Mouse (Mus musculus) heart, postnatal 0 days (tissue): ENCODE results near the gene Lpar3. TPM values are rescaled to one million over a fixed set of nuclear protein-coding genes. Genes with fewer than 3 reads are reported as not detected.

Experiments
- ATAC-seq: fragments of 200-750 bp; cut with Nextera tagmentation; 2 replicates; pipeline ENCODE4 v1.8.0; 2017; ENCODE audit warnings: low read depth, moderate number of reproducible peaks, moderate library complexity; ENCODE audit not compliant: insufficient read depth
- DNase-seq: peaks from one replicate; pipeline ENCODE4 v3.0.0-alpha.2; 2016; ENCODE audit warnings: low spot score
- H3K27ac ChIP-seq: fragments of 300-500 bp; sonication (generic); 2 replicates; pipeline ENCODE4 v1.5.1; 2014; ENCODE audit warnings: low read depth, mild to moderate bottlenecking
- H3K27me3 ChIP-seq: fragments of 300-500 bp; sonication (generic); 2 replicates; pipeline ENCODE4 v1.6.1; 2014; ENCODE audit warnings: low read length, mixed read lengths; ENCODE audit not compliant: control insufficient read depth, insufficient read depth
- H3K36me3 ChIP-seq: fragments of 300-500 bp; sonication (generic); replicated peaks from 2 replicates; pipeline ENCODE4 v1.6.1; 2014; ENCODE audit warnings: low read length, mixed read lengths; ENCODE audit not compliant: control insufficient read depth, insufficient read depth
- H3K4me1 ChIP-seq: fragments of 300-500 bp; sonication (generic); 2 replicates; pipeline ENCODE4 v1.6.1; 2014; ENCODE audit warnings: antibody characterized with exemption; ENCODE audit not compliant: control insufficient read depth, insufficient read depth
- H3K4me2 ChIP-seq: fragments of 300-500 bp; sonication (generic); 2 replicates; pipeline ENCODE4 v1.6.1; 2014; ENCODE audit warnings: low read depth, mild to moderate bottlenecking, low read length, moderate library complexity
- H3K4me3 ChIP-seq: fragments of 300-500 bp; sonication (generic); 2 replicates; pipeline ENCODE4 v1.5.1; 2014; ENCODE audit warnings: low read depth, low read length
- H3K9ac ChIP-seq: fragments of 300-500 bp; sonication (generic); replicated peaks from 2 replicates; pipeline ENCODE4 v1.6.1; 2014; ENCODE audit warnings: low read depth, low read length, mixed read lengths
- H3K9me3 ChIP-seq: fragments of 300-500 bp; sonication (generic); replicated peaks from 2 replicates; pipeline ENCODE4 v1.6.1; 2016; ENCODE audit warnings: low read length; ENCODE audit not compliant: control insufficient read depth
- CTCF ChIP-seq: IDR thresholded peaks from 2 replicates; pipeline ENCODE4 v1.5.1; 2016; ENCODE audit warnings: antibody characterized with exemption, control low read depth, low read depth
- EP300 ChIP-seq: IDR thresholded peaks from 2 replicates; pipeline ENCODE4 v1.6.1; 2016; ENCODE audit warnings: antibody characterized with exemption, low read depth
- WGBS: fragments of 180-500 bp; shearing (Covaris S2); extraction: QIAGEN DNeasy Blood & Tissue Kit; methylation state at CpG from one replicate; pipeline ENCODE4 v1.1.7; 2014; 5-methylcytosine and 5-hydroxymethylcytosine counted together
- polyA plus RNA-seq: library from polyadenylated mRNA; unstranded; fragments of >200 nt; fragmentation: Nextera tagmentation; extraction: Ambion mirVana; gene quantifications from 2 replicates; pipeline ENCODE4 v1.2.1, GENCODE M21; 2015
- total RNA-seq: library from RNA; depleted of rRNA; stranded (reverse); fragments of >200 nt; gene quantifications from 2 replicates; pipeline ENCODE4 v1.2.3, GENCODE M21; 2014; ENCODE audit warnings: low replicate concordance

Lpar3 gene
- total and polyA plus RNA-seq, 2 experiments from 2014 or later = 34.4 to 38.9 TPM

GRCm38 (mm10) chr3:146180341-146180740 lies 40.4 kb upstream of the Lpar3 start:
- no peak for ATAC-seq
- WGBS = 52% methylated on average over 2 of the region's 2 CpGs

DNA sequence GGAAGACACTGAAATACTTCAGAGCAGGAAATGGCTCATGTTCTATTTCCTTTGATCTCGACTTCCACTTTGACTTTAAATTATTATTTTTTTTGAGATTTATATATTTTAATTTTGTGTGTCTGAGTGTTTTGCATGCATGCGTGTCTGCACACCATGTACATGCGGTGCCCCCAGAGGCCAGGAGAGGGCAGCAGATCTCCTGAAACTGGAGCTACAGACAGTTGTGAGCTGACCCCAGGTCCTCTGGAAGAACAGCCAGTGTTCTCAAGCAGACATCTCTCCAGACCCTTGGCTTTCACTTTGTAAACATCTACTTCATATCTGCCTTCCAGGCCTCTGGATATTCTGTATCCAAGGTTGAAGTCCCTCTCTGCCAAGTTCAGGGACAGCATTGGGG lies 39.8 kb upstream of the Lpar3 start:
- Histone ChIP-seq H3K4me1 (peaks cover 6% of the 10 kb centered on the region; the same call in 1 of the 2 replicates), H3K27me3 (no peaks in the 10 kb centered on the region), H3K4me2 (no peak overlapping the region), H3K27ac (no peak overlapping the region), H3K4me3 (no peak overlapping the region), H3K9ac (no peak overlapping the region), H3K9me3 (no peaks in the 10 kb centered on the region), H3K36me3 (no peaks in the 10 kb centered on the region)
- WGBS = 33% methylated on average over 3 of the region's 3 CpGs
- ATAC-seq (no peak), DNase-seq (peak; percentile 47)
- TF ChIP-seq CTCF (peak; percentile 72), EP300 (no peak)

More at GRCm38 (mm10) chr3:146180341-146180740, 40.4 kb upstream of the Lpar3 start:
- Histone ChIP-seq H3K4me1 (peaks cover 3% of the 10 kb centered on the region; the same call in 1 of the 2 replicates), H3K27me3 (no peaks in the 10 kb centered on the region), H3K9ac (no peak overlapping the region), H3K4me3 (no peak overlapping the region), H3K27ac (no peak overlapping the region), H3K36me3 (no peaks in the 10 kb centered on the region), H3K9me3 (no peaks in the 10 kb centered on the region), H3K4me2 (no peak overlapping the region)
- TF ChIP-seq EP300 = no peak
- no peak for TF ChIP-seq CTCF
- no peak for DNase-seq

- 19% methylated on average over 13 of the region's 13 CpGs for WGBS
- Histone ChIP-seq H3K9ac (no peak overlapping the region), H3K9me3 (no peaks in the 10 kb centered on the region), H3K27ac (no peak overlapping the region), H3K4me1 (peaks cover 6% of the 10 kb centered on the region; the same call in 1 of the 2 replicates), H3K36me3 (no peaks in the 10 kb centered on the region), H3K27me3 (no peaks in the 10 kb centered on the region), H3K4me2 (no peak overlapping the region), H3K4me3 (no peak overlapping the region)
- peak; percentile 64 for ATAC-seq
- TF ChIP-seq CTCF (peak; percentile 96), EP300 (no peak)
- DNase-seq = peak; percentile 75
These were observed 35.6 kb upstream of the Lpar3 start for GRCm38 (mm10) chr3:146184992-146185657.

GRCm38 (mm10) chr3:146186033-146186432 lies 34.7 kb upstream of the Lpar3 start:
- Histone ChIP-seq H3K9me3 (no peaks in the 10 kb centered on the region), H3K4me3 (no peak overlapping the region), H3K27me3 (no peaks in the 10 kb centered on the region), H3K9ac (no peak overlapping the region), H3K4me1 (peaks cover 6% of the 10 kb centered on the region; the same call in 1 of the 2 replicates), H3K27ac (no peak overlapping the region), H3K4me2 (no peak overlapping the region), H3K36me3 (no peaks in the 10 kb centered on the region)
- 90% methylated on average over 10 of the region's 10 CpGs for WGBS
- TF ChIP-seq EP300 = no peak
- DNase-seq (no peak), ATAC-seq (no peak)

- Histone ChIP-seq H3K4me2 (no peak overlapping the region), H3K36me3 (no peaks in the 10 kb centered on the region), H3K4me1 (peaks cover 6% of the 10 kb centered on the region; the same call in 1 of the 2 replicates), H3K27me3 (no peaks in the 10 kb centered on the region), H3K9me3 (no peaks in the 10 kb centered on the region), H3K4me3 (no peak overlapping the region), H3K9ac (no peak overlapping the region), H3K27ac (no peak overlapping the region)
- 73% methylated on average over 10 of the region's 10 CpGs for WGBS
- no peak for DNase-seq
- TF ChIP-seq EP300 (no peak), CTCF (0 out of 2 replicates have a peak, but pooled peaks have one; percentile 9)
- no peak for ATAC-seq
These were observed 30.8 kb upstream of the Lpar3 start for GRCm38 (mm10) chr3:146189933-146190332.

GRCm38 (mm10) chr3:146192507-146192906 lies 28.3 kb upstream of the Lpar3 start:
- no peak for TF ChIP-seq EP300
- no peak for TF ChIP-seq CTCF
- WGBS = 85% methylated on average over 1 of the region's 1 CpGs
- DNase-seq (no peak), ATAC-seq (no peak)
- Histone ChIP-seq H3K4me2 (no peak overlapping the region), H3K4me1 (peaks cover 8% of the 10 kb centered on the region), H3K4me3 (no peak overlapping the region), H3K9ac (no peak overlapping the region), H3K9me3 (no peaks in the 10 kb centered on the region), H3K27me3 (no peaks in the 10 kb centered on the region), H3K27ac (no peak overlapping the region), H3K36me3 (no peaks in the 10 kb centered on the region)
